Mouse (Mus musculus): ENCODE measurements around the gene Zfp366. TPM values are rescaled to one million over a fixed set of nuclear protein-coding genes. Genes with fewer than 3 reads are reported as not detected.
A peak's percentile ranks its signal among the peaks of the same experiment; 100 is the strongest.

Zfp366 gene
- polyA plus RNA-seq, 1 experiment from 2014 or later = 1.3 TPM

- Histone ChIP-seq H3K4me3 (ENCODE audit: low read depth, low read length) (no peak overlapping the region), H3K9me3 (ENCODE audit: low read depth, low read length) (no peaks in the 10 kb centered on the region), H3K27me3 (ENCODE audit: insufficient read depth, low read length) (no peaks in the 10 kb centered on the region), H3K27ac (ENCODE audit: low read depth) (no peak overlapping the region), H3K4me1 (ENCODE audit: insufficient read depth) (no peaks in the 10 kb centered on the region), H3K36me3 (ENCODE audit: insufficient read depth) (no peaks in the 10 kb centered on the region), H3K4me2 (no peak overlapping the region), H3K9ac (no peak overlapping the region)
- no peak for TF ChIP-seq CTCF (IDR thresholded peaks at IDR 0.05; ENCODE audit: low read depth)
- ATAC-seq (ENCODE audit: insufficient read depth) (no peak), DNase-seq (no peak)
Observed at GRCm38 (mm10) chr13:99254215-99254614, 69.6 kb downstream of the Zfp366 start.

DNA sequence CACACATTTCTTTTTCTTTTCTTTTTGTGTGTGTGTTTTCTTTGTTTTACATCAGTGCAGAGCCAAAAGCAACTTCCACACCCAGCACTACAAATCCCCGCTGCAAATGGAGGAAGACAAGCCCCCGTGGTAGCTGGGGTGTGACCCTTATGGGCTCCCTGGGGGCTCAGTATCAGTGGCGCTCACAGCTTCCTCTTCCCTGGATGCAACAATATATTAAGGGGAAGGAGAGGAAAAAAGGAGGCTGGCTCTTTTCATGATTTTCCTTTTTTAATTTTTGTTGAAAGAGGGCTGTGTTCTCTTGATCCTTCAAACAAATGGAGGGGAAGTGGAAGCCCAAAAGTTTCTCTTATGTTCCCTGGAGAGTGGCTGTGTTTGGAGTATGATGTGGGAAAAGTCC, 70.2 kb downstream of the Zfp366 start:
- Histone ChIP-seq H3K27ac (ENCODE audit: low read depth) (no peak overlapping the region), H3K4me3 (ENCODE audit: low read depth, low read length) (no peak overlapping the region), H3K9me3 (ENCODE audit: low read depth, low read length) (no peaks in the 10 kb centered on the region), H3K27me3 (ENCODE audit: insufficient read depth, low read length) (no peaks in the 10 kb centered on the region), H3K36me3 (ENCODE audit: insufficient read depth) (no peaks in the 10 kb centered on the region), H3K4me1 (ENCODE audit: insufficient read depth) (no peaks in the 10 kb centered on the region), H3K4me2 (no peak overlapping the region), H3K9ac (no peak overlapping the region)
- DNase-seq (no peak), ATAC-seq (ENCODE audit: insufficient read depth) (no peak)
- 32% methylated on average over 3 of the region's 3 CpGs for WGBS
- TF ChIP-seq CTCF (IDR thresholded peaks at IDR 0.05; ENCODE audit: low read depth) = no peak

DNA sequence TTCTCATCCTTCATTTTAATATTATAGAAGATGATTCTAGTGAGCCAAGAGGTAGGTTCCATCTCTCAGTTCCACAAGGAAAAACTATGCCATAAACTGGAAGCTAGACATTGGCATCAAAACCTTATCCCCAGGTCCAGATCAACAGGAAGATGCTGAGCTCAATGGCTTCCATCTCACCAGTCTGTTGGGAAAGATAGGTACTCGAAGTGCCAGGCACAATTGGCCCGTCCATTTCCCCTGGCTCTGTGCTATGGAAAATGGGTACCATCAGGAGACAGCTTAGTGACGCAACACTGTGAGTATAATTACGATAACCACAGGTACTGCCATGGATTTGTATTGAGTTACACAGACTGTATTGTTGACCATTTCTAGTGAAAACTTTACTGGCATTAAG, 72.3 kb downstream of the Zfp366 start:
- ATAC-seq (ENCODE audit: insufficient read depth) (no peak), DNase-seq (no peak)
- H3K4me1 ChIP-seq (ENCODE audit: insufficient read depth) = no peaks in the 10 kb centered on the region
- 78% methylated on average over 4 of the region's 4 CpGs for WGBS
- TF ChIP-seq CTCF (IDR thresholded peaks at IDR 0.05; ENCODE audit: low read depth) = no peak
- no peaks in the 10 kb centered on the region for H3K9me3 ChIP-seq (ENCODE audit: low read depth, low read length)
- no peak overlapping the region for H3K27ac ChIP-seq (ENCODE audit: low read depth)
- H3K4me3 ChIP-seq (ENCODE audit: low read depth, low read length) = no peak overlapping the region
- no peaks in the 10 kb centered on the region for H3K36me3 ChIP-seq (ENCODE audit: insufficient read depth)
- no peak overlapping the region for H3K4me2 ChIP-seq
- no peaks in the 10 kb centered on the region for H3K27me3 ChIP-seq (ENCODE audit: insufficient read depth, low read length)
- H3K9ac ChIP-seq = no peak overlapping the region

GRCm38 (mm10) chr13:99258677-99259076, 74.1 kb downstream of the Zfp366 start:
- TF ChIP-seq CTCF (IDR thresholded peaks at IDR 0.05; ENCODE audit: low read depth) = no peak
- no peaks in the 10 kb centered on the region for H3K27me3 ChIP-seq (ENCODE audit: insufficient read depth, low read length)
- H3K36me3 ChIP-seq (ENCODE audit: insufficient read depth) = no peaks in the 10 kb centered on the region
- H3K4me1 ChIP-seq (ENCODE audit: insufficient read depth) = no peaks in the 10 kb centered on the region
- DNase-seq (no peak), ATAC-seq (ENCODE audit: insufficient read depth) (no peak)
- H3K9ac ChIP-seq = no peak overlapping the region
- no peaks in the 10 kb centered on the region for H3K9me3 ChIP-seq (ENCODE audit: low read depth, low read length)
- WGBS = 89% methylated on average over 3 of the region's 3 CpGs
- H3K4me3 ChIP-seq (ENCODE audit: low read depth, low read length) = no peak overlapping the region
- no peak overlapping the region for H3K27ac ChIP-seq (ENCODE audit: low read depth)
- H3K4me2 ChIP-seq = no peak overlapping the region

GRCm38 (mm10) chr13:99259502-99260174, 75.0 kb downstream of the Zfp366 start:
- no peak overlapping the region for H3K4me2 ChIP-seq
- TF ChIP-seq CTCF (IDR thresholded peaks at IDR 0.05; ENCODE audit: low read depth) = no peak
- no peaks in the 10 kb centered on the region for H3K9me3 ChIP-seq (ENCODE audit: low read depth, low read length)
- no peak overlapping the region for H3K27ac ChIP-seq (ENCODE audit: low read depth)
- no peaks in the 10 kb centered on the region for H3K27me3 ChIP-seq (ENCODE audit: insufficient read depth, low read length)
- H3K9ac ChIP-seq = no peak overlapping the region
- 71% methylated on average over 15 of the region's 15 CpGs for WGBS
- no peaks in the 10 kb centered on the region for H3K4me1 ChIP-seq (ENCODE audit: insufficient read depth)
- H3K4me3 ChIP-seq (ENCODE audit: low read depth, low read length) = no peak overlapping the region
- no peaks in the 10 kb centered on the region for H3K36me3 ChIP-seq (ENCODE audit: insufficient read depth)
- no peak for DNase-seq
- ATAC-seq (ENCODE audit: insufficient read depth) = no peak

GRCm38 (mm10) chr13:99262406-99262805, 77.8 kb downstream of the Zfp366 start:
- Histone ChIP-seq H3K27me3 (ENCODE audit: insufficient read depth, low read length) (no peaks in the 10 kb centered on the region), H3K36me3 (ENCODE audit: insufficient read depth) (no peaks in the 10 kb centered on the region), H3K9me3 (ENCODE audit: low read depth, low read length) (no peaks in the 10 kb centered on the region), H3K9ac (no peak overlapping the region), H3K4me2 (no peak overlapping the region), H3K4me1 (ENCODE audit: insufficient read depth) (no peaks in the 10 kb centered on the region), H3K27ac (ENCODE audit: low read depth) (no peak overlapping the region), H3K4me3 (ENCODE audit: low read depth, low read length) (no peak overlapping the region)
- WGBS = 68% methylated on average over 1 of the region's 1 CpGs
- ATAC-seq (ENCODE audit: insufficient read depth) (no peak), DNase-seq (no peak)
- TF ChIP-seq CTCF (IDR thresholded peaks at IDR 0.05; ENCODE audit: low read depth) = no peak

DNA sequence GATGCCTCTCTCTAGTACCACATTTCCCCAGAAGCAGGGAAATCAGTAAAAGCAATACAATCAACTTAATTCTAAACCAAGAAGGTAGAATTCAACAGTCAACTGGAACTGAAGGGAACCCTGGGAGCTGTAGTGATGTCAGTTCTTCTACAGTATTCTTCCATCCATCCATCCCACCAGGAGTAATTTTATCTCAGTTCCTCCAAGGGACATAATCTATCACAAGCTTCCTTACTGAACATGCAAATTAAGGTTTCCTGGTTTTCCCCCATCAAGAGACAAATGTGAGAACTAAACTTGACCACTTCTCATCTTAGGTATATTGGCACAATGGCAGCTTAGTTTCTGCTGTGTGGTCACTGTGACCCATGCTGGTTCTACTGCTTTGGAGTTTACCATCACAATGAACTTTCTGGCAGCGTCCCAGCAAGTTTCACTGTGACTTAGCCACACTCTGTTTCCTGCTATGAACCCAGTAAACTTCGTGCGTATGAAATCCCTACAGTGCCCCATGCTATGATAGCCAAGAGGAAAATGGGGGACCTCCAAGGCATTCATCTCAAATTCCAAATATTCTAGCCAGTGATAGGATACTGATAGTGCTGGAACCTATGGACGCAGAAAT, 78.6 kb downstream of the Zfp366 start:
- no peak for ATAC-seq (ENCODE audit: insufficient read depth)
- Histone ChIP-seq H3K27me3 (ENCODE audit: insufficient read depth, low read length) (no peaks in the 10 kb centered on the region), H3K9ac (no peak overlapping the region), H3K4me3 (ENCODE audit: low read depth, low read length) (no peak overlapping the region), H3K27ac (ENCODE audit: low read depth) (no peak overlapping the region), H3K9me3 (ENCODE audit: low read depth, low read length) (no peaks in the 10 kb centered on the region), H3K4me1 (ENCODE audit: insufficient read depth) (no peaks in the 10 kb centered on the region), H3K36me3 (ENCODE audit: insufficient read depth) (no peaks in the 10 kb centered on the region), H3K4me2 (no peak overlapping the region)
- DNase-seq = peak; percentile 12
- WGBS = 69% methylated on average over 4 of the region's 4 CpGs
- no peak for TF ChIP-seq CTCF (IDR thresholded peaks at IDR 0.05; ENCODE audit: low read depth)

All from lung, embryonic 14.5 days (tissue).